Mouse (Mus musculus): Measurements from ENCODE around the gene Wrap53. TPM values are rescaled to one million over a fixed set of nuclear protein-coding genes. Genes with fewer than 3 reads are reported as not detected.
"Not testable (repeated sequence)": the region's sequence is repeated elsewhere in the genome, so short reads cannot be mapped to it uniquely, and the experiment has no call there.

The Wrap53 gene
- 5.0 and 8.0 TPM in 2 replicates for total RNA-seq (2017)

- ATAC-seq (replicated peaks; ENCODE audit: low read depth, poor library complexity, severe bottlenecking), result peak; percentile 55
Measured at GRCm38 (mm10) chr11:69580091-69580514, at the start of gene Wrap53, which contains the start of gene Trp53. Gene Wrap53 (minus strand): TSS chr11:69580255. Gene Trp53 (plus strand): TSS chr11:69580359.

GRCm38 (mm10) chr11:69629802-69630201, 49.7 kb upstream of the Wrap53 start:
- ATAC-seq (replicated peaks; ENCODE audit: low read depth, poor library complexity, severe bottlenecking), result no peak

- peak; percentile 51; the same call in 1 of the 2 replicates for ATAC-seq (replicated peaks; ENCODE audit: low read depth, poor library complexity, severe bottlenecking)
Measured at GRCm38 (mm10) chr11:69628286-69628685, 48.2 kb upstream of the Wrap53 start.

- ATAC-seq (replicated peaks; ENCODE audit: low read depth, poor library complexity, severe bottlenecking), result not testable (repeated sequence)
Measured at GRCm38 (mm10) chr11:69624339-69624738, 44.3 kb upstream of the Wrap53 start.

GRCm38 (mm10) chr11:69623006-69623405, 43.0 kb upstream of the Wrap53 start:
- no peak for ATAC-seq (replicated peaks; ENCODE audit: low read depth, poor library complexity, severe bottlenecking)

GRCm38 (mm10) chr11:69622406-69622805, 42.4 kb upstream of the Wrap53 start:
- no peak for ATAC-seq (replicated peaks; ENCODE audit: low read depth, poor library complexity, severe bottlenecking)

GRCm38 (mm10) chr11:69621571-69622268, 41.7 kb upstream of the Wrap53 start, which contains the start of gene Sat2:
Gene Sat2 (plus strand): TSS chr11:69622024.
- ATAC-seq (replicated peaks; ENCODE audit: low read depth, poor library complexity, severe bottlenecking), result no peak

- ATAC-seq (replicated peaks; ENCODE audit: low read depth, poor library complexity, severe bottlenecking), result peak; percentile 56; the same call in 1 of the 2 replicates
Measured at GRCm38 (mm10) chr11:69620394-69621081, 40.5 kb upstream of the Wrap53 start.

GRCm38 (mm10) chr11:69617805-69618204, 37.8 kb upstream of the Wrap53 start, which contains the start of gene Shbg:
Gene Shbg (minus strand): TSS chr11:69617905.
- no peak for ATAC-seq (replicated peaks; ENCODE audit: low read depth, poor library complexity, severe bottlenecking)

- ATAC-seq (replicated peaks; ENCODE audit: low read depth, poor library complexity, severe bottlenecking), result no peak
Measured at GRCm38 (mm10) chr11:69616781-69617180, 36.7 kb upstream of the Wrap53 start.

GRCm38 (mm10) chr11:69614257-69614588, 34.2 kb upstream of the Wrap53 start:
- not testable (repeated sequence) for ATAC-seq (replicated peaks; ENCODE audit: low read depth, poor library complexity, severe bottlenecking)

- peak; percentile 75 for ATAC-seq (replicated peaks; ENCODE audit: low read depth, poor library complexity, severe bottlenecking)
Measured at GRCm38 (mm10) chr11:69613553-69614256, 33.6 kb upstream of the Wrap53 start.

- ATAC-seq (replicated peaks; ENCODE audit: low read depth, poor library complexity, severe bottlenecking), result no peak
Measured at GRCm38 (mm10) chr11:69610899-69611298, 30.8 kb upstream of the Wrap53 start.

- no peak for ATAC-seq (replicated peaks; ENCODE audit: low read depth, poor library complexity, severe bottlenecking)
Measured at GRCm38 (mm10) chr11:69609416-69609815, 29.4 kb upstream of the Wrap53 start.

- ATAC-seq (replicated peaks; ENCODE audit: low read depth, poor library complexity, severe bottlenecking), result no peak
Measured at GRCm38 (mm10) chr11:69608525-69608924, 28.5 kb upstream of the Wrap53 start.

GRCm38 (mm10) chr11:69606832-69607231, 26.8 kb upstream of the Wrap53 start:
- ATAC-seq (replicated peaks; ENCODE audit: low read depth, poor library complexity, severe bottlenecking), result no peak

- ATAC-seq (replicated peaks; ENCODE audit: low read depth, poor library complexity, severe bottlenecking), result no peak
Measured at GRCm38 (mm10) chr11:69606491-69606795, 26.4 kb upstream of the Wrap53 start.

GRCm38 (mm10) chr11:69605726-69606490, 25.9 kb upstream of the Wrap53 start, which contains the start of gene Atp1b2:
Gene Atp1b2 (minus strand): TSS chr11:69605942.
- peak; percentile 88 for ATAC-seq (replicated peaks; ENCODE audit: low read depth, poor library complexity, severe bottlenecking)

- ATAC-seq (replicated peaks; ENCODE audit: low read depth, poor library complexity, severe bottlenecking), result no peak
Measured at GRCm38 (mm10) chr11:69604795-69605664, 25.0 kb upstream of the Wrap53 start.
